In the genomic region with DNA sequence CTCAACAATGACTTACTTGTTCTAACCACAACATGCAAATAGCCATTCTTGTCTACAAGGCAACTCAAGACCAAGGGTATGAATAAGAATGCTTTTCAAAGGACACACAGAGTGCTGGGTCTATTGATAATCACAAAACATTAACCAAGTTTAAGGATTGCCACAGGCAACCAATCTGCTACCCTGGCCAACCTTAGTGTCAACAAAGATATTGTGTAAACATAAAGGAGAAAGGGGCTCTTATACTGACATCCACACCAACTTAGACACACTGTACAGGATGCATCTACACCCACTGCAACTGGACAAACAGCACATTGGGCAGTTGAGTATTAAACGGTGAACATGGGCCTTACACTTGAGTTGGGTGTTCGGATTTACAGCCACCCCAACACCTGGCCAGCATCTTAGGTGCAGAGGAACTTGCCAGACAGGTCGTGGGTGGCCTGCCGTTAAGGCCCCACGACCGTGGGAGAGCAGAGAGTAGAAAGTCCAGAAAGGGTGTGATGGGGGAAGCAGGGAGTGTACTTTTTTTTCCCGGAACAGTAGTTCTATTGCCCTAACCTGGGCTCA, we compare ENCODE assay signal across 7 mouse cellular contexts. TPM values are rescaled to one million over a fixed set of nuclear protein-coding genes. Genes with fewer than 3 reads are reported as not detected.
A peak's percentile ranks its signal among the peaks of the same experiment; 100 is the strongest.
DNase-seq lines count a peak whose midpoint lies in the region; ATAC-seq and TF ChIP-seq lines count a peak whose summit lies in the region.

No protein-coding gene starts in this region.

- H3K4me3 ChIP-seq in C2C12 (ENCODE audit: insufficient read depth, poor library complexity, severe bottlenecking) (peak overlapping the region; percentile 57), CH12.LX (replicated peaks in 1 of 3; ENCODE audit: low read depth in 2 of 3, low read length in 2 of 3, poor library complexity in 1 of 3) (peak overlapping the region; percentile 45 to 79 (median 73))
- H3K4me3 ChIP-seq in forebrain, embryonic 14.5 days (ENCODE audit: low read depth, low read length) = peak overlapping the region; percentile 70
- peak overlapping the region; percentile 87 for H3K4me3 ChIP-seq in liver, embryonic 13.5 days (replicated peaks)

- H3K79me3 ChIP-seq in C2C12 (ENCODE audit: low read depth) = no peaks in the 10 kb centered on the region

- 0 out of 2 replicates have a peak overlapping the region, but pooled peaks have one; percentile 11 for H3K27ac ChIP-seq in CH12.LX (ENCODE audit: insufficient read depth, low read depth)
- H3K27ac ChIP-seq in forebrain, embryonic 14.5 days (ENCODE audit: low read depth, low read length) = peak overlapping the region; percentile 95
- peak overlapping the region; percentile 87; the same call in 1 of the 2 replicates for H3K27ac ChIP-seq in liver, embryonic 13.5 days

- no peak for TF ChIP-seq RAD21 in CH12.LX (IDR thresholded peaks at IDR 0.05; ENCODE audit: low read depth, low read length)

- peaks cover 9% of the 10 kb centered on the region for H3K79me2 ChIP-seq in C2C12 (ENCODE audit: control insufficient read depth, insufficient read depth)
- no peaks in the 10 kb centered on the region; the same call in 1 of the 2 replicates for H3K79me2 ChIP-seq in CH12.LX (replicated peaks; ENCODE audit: control insufficient read depth, extremely low read depth, insufficient read depth, poor library complexity, severe bottlenecking)

- no peak for TF ChIP-seq EP300 in CH12.LX (IDR thresholded peaks at IDR 0.05; ENCODE audit: low read length)

- in situ Hi-C loops in CH12.LX (cut with MboI; ENCODE audit: low pct_ligation_motif_present, low pct_unique_long_range_greater_than_20kb, low sequenced_read_pairs) = no loop called here

- H3K27me3 ChIP-seq in C2C12 (ENCODE audit: control insufficient read depth, insufficient read depth, insufficient read length) = no peaks in the 10 kb centered on the region
- no peaks in the 10 kb centered on the region for H3K27me3 ChIP-seq in CH12.LX (replicated peaks)
- no peaks in the 10 kb centered on the region for H3K27me3 ChIP-seq in forebrain, embryonic 14.5 days (replicated peaks; ENCODE audit: control insufficient read depth, insufficient read depth, low read length)
- H3K27me3 ChIP-seq in liver, embryonic 13.5 days = no peaks in the 10 kb centered on the region

- TF ChIP-seq POLR2A in CH12.LX (IDR thresholded peaks at IDR 0.05; ENCODE audit: low read depth, low read length) = no peak

- TF ChIP-seq CTCF in C2C12 (IDR thresholded peaks at IDR 0.05; ENCODE audit: control insufficient read depth, insufficient read depth, insufficient read length) = no peak
- no peak for TF ChIP-seq CTCF in CH12.LX (conservative IDR thresholded peaks at IDR 0.05 in 1 of 2, IDR thresholded peaks at IDR 0.05 in 1 of 2; ENCODE audit: low read depth in 2 of 2, low read length in 2 of 2)

- dilution Hi-C loops in CH12.LX (cut with MboI; ENCODE audit: extremely low pct_ligation_motif_present, extremely low pct_unique_long_range_greater_than_20kb, low sequenced_read_pairs) = no loop called here

- ATAC-seq in forebrain, embryonic 14.5 days = peak; percentile 21
- ATAC-seq in liver, embryonic 13.5 days (ENCODE audit: low read depth) = no peak; the same call in 1 of the 2 replicates

- H3K9me3 ChIP-seq in CH12.LX (replicated peaks; ENCODE audit: low read length) = no peaks in the 10 kb centered on the region
- no peaks in the 10 kb centered on the region for H3K9me3 ChIP-seq in forebrain, embryonic 14.5 days (replicated peaks; ENCODE audit: control insufficient read depth, low read length)
- no peaks in the 10 kb centered on the region for H3K9me3 ChIP-seq in liver, embryonic 13.5 days (replicated peaks)

- peak overlapping the region; percentile 64 for H3K4me2 ChIP-seq in CH12.LX (ENCODE audit: insufficient read depth, low read depth, poor library complexity, severe bottlenecking)
- H3K4me2 ChIP-seq in forebrain, embryonic 14.5 days (ENCODE audit: low read length) = peak overlapping the region; percentile 91
- H3K4me2 ChIP-seq in liver, embryonic 13.5 days = peak overlapping the region; percentile 89

- H3ac ChIP-seq in C2C12 (ENCODE audit: control insufficient read depth, insufficient read length, low read depth) = peak overlapping the region; percentile 98

- no peak for DNase-seq in CH12.LX (ENCODE audit: extremely low read depth)
- no peak for DNase-seq in forebrain, embryonic 14.5 days (ENCODE audit: low spot score)
- DNase-seq in liver, embryonic 13.5 days = no peak
- DNase-seq in ovary, adult 18-20 months (ENCODE audit: low spot score) = no peak
- DNase-seq in layer of hippocampus, postnatal 25 days (ENCODE audit: extremely low spot score in 1 of 2, low spot score in 1 of 2) = no peak
- no peak for DNase-seq in adrenal gland, postnatal 25 days

- WGBS in forebrain, embryonic 14.5 days = 33% methylated on average over 7 of the region's 7 CpGs
- WGBS in liver, embryonic 13.5 days (ENCODE audit: insufficient replicate concordance) = 40% methylated on average over 7 of the region's 7 CpGs

- H3K4me1 ChIP-seq in CH12.LX (ENCODE audit: control insufficient read depth in 1 of 2, insufficient read depth in 2 of 2) = peaks cover 5 to 30% of the 10 kb centered on the region in 2 experiments
- H3K4me1 ChIP-seq in forebrain, embryonic 14.5 days (ENCODE audit: control insufficient read depth, insufficient read depth, low read length) = peaks cover 28% of the 10 kb centered on the region
- peaks cover 18% of the 10 kb centered on the region for H3K4me1 ChIP-seq in liver, embryonic 13.5 days (replicated peaks)

- H3K36me3 ChIP-seq in C2C12 (ENCODE audit: control insufficient read depth, insufficient read depth) = no peaks in the 10 kb centered on the region
- peaks cover 0 to 3% of the 10 kb centered on the region in 2 experiments for H3K36me3 ChIP-seq in CH12.LX (replicated peaks in 1 of 2; ENCODE audit: control insufficient read depth in 1 of 2, insufficient read depth in 1 of 2, low read length in 1 of 2)
- no peaks in the 10 kb centered on the region for H3K36me3 ChIP-seq in forebrain, embryonic 14.5 days (ENCODE audit: control insufficient read depth, insufficient read depth, low read length)
- no peaks in the 10 kb centered on the region for H3K36me3 ChIP-seq in liver, embryonic 13.5 days

- peak overlapping the region; percentile 95 for H3K9ac ChIP-seq in CH12.LX (ENCODE audit: insufficient read depth, low read depth)
- H3K9ac ChIP-seq in forebrain, embryonic 14.5 days (ENCODE audit: low read length) = peak overlapping the region; percentile 96
- peak overlapping the region; percentile 92 for H3K9ac ChIP-seq in liver, embryonic 13.5 days

TF ChIP-seq in C2C12, 6 proteins besides CTCF, POLR2A, EP300 and RAD21:
- TF ChIP-seq USF1 (IDR thresholded peaks at IDR 0.05; ENCODE audit: low read depth) (no peak), MYOD1 (IDR thresholded peaks at IDR 0.05; ENCODE audit: control insufficient read depth, insufficient read length, low read depth) (no peak), MYOG (IDR thresholded peaks at IDR 0.05; ENCODE audit: control insufficient read depth, extremely low read depth, insufficient read length) (no peak), FOSL1 (IDR thresholded peaks at IDR 0.05; ENCODE audit: insufficient read depth, low read length, poor library complexity, severe bottlenecking) (no peak), MAX (IDR thresholded peaks at IDR 0.05) (no peak), CEBPB (IDR thresholded peaks at IDR 0.05; ENCODE audit: low read depth) (no peak)

TF ChIP-seq in CH12.LX, 34 proteins besides CTCF, POLR2A, EP300 and RAD21:
- TF ChIP-seq TBP (conservative IDR thresholded peaks at IDR 0.05; ENCODE audit: low read depth, low read length) = no peak
- TF ChIP-seq E2F4 (IDR thresholded peaks at IDR 0.05; ENCODE audit: insufficient replicate concordance, low read depth, low read length) = no peak
- TF ChIP-seq HCFC1 (IDR thresholded peaks at IDR 0.05; ENCODE audit: low read depth, low read length) = 0 out of 2 replicates have a peak, but pooled peaks have one; percentile 8

RNA-seq across cellular contexts. Expression of a gene that starts 0.5 kb away (rescaled TPM):
- polyA plus RNA-seq in C2C12 (2012; fragmentation: generic; extraction: Trizol) (4.9 TPM), CH12.LX (2012; ENCODE audit: insufficient read length, low read depth) (16.7 and 30.4 TPM in 2 replicates)
- total RNA-seq in CH12.LX (2012; rRNA removed) (13.1 and 13.9 TPM in 2 replicates), CH12.LX (2014; rRNA removed) (38.2 and 42.7 TPM in 2 replicates)
- polyA plus RNA-seq in forebrain, embryonic 14.5 days (2014; fragmentation: Nextera tagmentation; extraction: Ambion mirVana) = 41.8 and 43.5 TPM in 2 replicates
- polyA plus RNA-seq in liver, embryonic 13.5 days (2015; fragmentation: Nextera tagmentation; extraction: Ambion mirVana) = 7.7 and 10.5 TPM in 2 replicates
- total RNA-seq in layer of hippocampus, postnatal 25 days (2021) = 10 to 100 TPM; 47.6 to 49.8 TPM
- total RNA-seq in adrenal gland, postnatal 25 days (2021) = 39.9 and 41.9 TPM in 2 replicates

Comparison
In these comparisons a context has a peak if more than half of its experiments do, and no peak if none do; other contexts are left out.
1. H3K27ac ChIP-seq: peak in every context shown above with its lines; median percentile 95 in forebrain, embryonic 14.5 days; 87 in liver, embryonic 13.5 days; 11 in CH12.LX.